Mouse (Mus musculus) limb, embryonic 11.5 days (tissue): ENCODE measurements around the gene Zfp69. TPM values are rescaled to one million over a fixed set of nuclear protein-coding genes. Genes with fewer than 3 reads are reported as not detected.
A peak's percentile ranks its signal among the peaks of the same experiment; 100 is the strongest.

Experiments
- ATAC-seq: fragments of 200-750 bp; cut with Nextera tagmentation; 2 replicates; pipeline ENCODE4 v1.8.0; 2017; ENCODE audit warnings: low read depth; ENCODE audit not compliant: insufficient number of reproducible peaks, low FRiP score, low TSS enrichment
- DNase-seq: peaks from one replicate; pipeline ENCODE4 v3.0.0-alpha.2; 2015; ENCODE audit warnings: low spot score
- H3K27ac ChIP-seq: fragments of 300-500 bp; sonication (generic); replicated peaks from 2 replicates; pipeline ENCODE4 v1.5.1; 2014; ENCODE audit warnings: low read depth, mild to moderate bottlenecking, low read length
- H3K27me3 ChIP-seq: fragments of 300-500 bp; sonication (generic); 2 replicates; pipeline ENCODE4 v1.6.1; 2014; ENCODE audit warnings: mild to moderate bottlenecking, low read length, mixed read lengths; ENCODE audit not compliant: control insufficient read depth, insufficient read depth
- H3K36me3 ChIP-seq: fragments of 300-500 bp; sonication (generic); 2 replicates; pipeline ENCODE4 v1.6.1; 2014; ENCODE audit warnings: mild to moderate bottlenecking, low read length, moderate library complexity, mixed read lengths; ENCODE audit not compliant: control insufficient read depth, insufficient read depth
- H3K4me1 ChIP-seq: fragments of 300-500 bp; sonication (generic); 2 replicates; pipeline ENCODE4 v1.6.1; 2014; ENCODE audit warnings: low read length, mixed read lengths; ENCODE audit not compliant: control insufficient read depth, insufficient read depth
- H3K4me2 ChIP-seq: fragments of 300-500 bp; sonication (generic); 2 replicates; pipeline ENCODE4 v1.6.1; 2014; ENCODE audit warnings: low read depth, mild to moderate bottlenecking, moderate library complexity; ENCODE audit not compliant: severe bottlenecking
- H3K4me3 ChIP-seq: fragments of 300-500 bp; sonication (generic); 2 replicates; pipeline ENCODE4 v1.5.1; 2014; ENCODE audit warnings: low read depth, low read length
- H3K9ac ChIP-seq: fragments of 300-500 bp; sonication (generic); 2 replicates; pipeline ENCODE4 v1.6.1; 2014; ENCODE audit warnings: mild to moderate bottlenecking, low read length
- H3K9me3 ChIP-seq: fragments of 300-500 bp; sonication (generic); 2 replicates; pipeline ENCODE4 v1.6.1; 2016; ENCODE audit warnings: low read length; ENCODE audit not compliant: control insufficient read depth
- WGBS: fragments of 180-500 bp; shearing (Covaris S2); extraction: QIAGEN DNeasy Blood & Tissue Kit; methylation state at CpG from one replicate; pipeline ENCODE4 v1.1.7; 2014; 5-methylcytosine and 5-hydroxymethylcytosine counted together
- polyA plus RNA-seq: library from polyadenylated mRNA; unstranded; fragments of >200 nt; fragmentation: Nextera tagmentation; extraction: Ambion mirVana; gene quantifications from 2 replicates; pipeline ENCODE4 v1.2.1, GENCODE M21; 2014

Gene Zfp69
- 11.0 and 11.6 TPM in 2 replicates for polyA plus RNA-seq

GRCm38 (mm10) chr4:120951428-120951973, at the start of gene Zfp69:
TSS of gene Zfp69 (minus strand) at chr4:120951699.
- Histone ChIP-seq H3K27ac (peak within 1 kb of the TSS; percentile 83), H3K27me3 (no peaks in the 10 kb centered on the region), H3K9me3 (no peaks in the 10 kb centered on the region), H3K36me3 (no peaks in the 10 kb centered on the region; the same call in 1 of the 2 replicates), H3K4me3 (peak within 1 kb of the TSS; percentile 77), H3K4me1 (no peaks in the 10 kb centered on the region), H3K4me2 (peak within 1 kb of the TSS; percentile 47), H3K9ac (peak within 1 kb of the TSS; percentile 82)
- ATAC-seq = peak; percentile 94
- 0% methylated on average over 58 of the region's 60 CpGs for WGBS
- DNase-seq = peak; percentile 92

GRCm38 (mm10) chr4:121001042-121001441, 49.5 kb upstream of the Zfp69 start:
- no peaks in the 10 kb centered on the region for H3K27me3 ChIP-seq
- H3K36me3 ChIP-seq = no peaks in the 10 kb centered on the region
- DNase-seq = no peak
- 90% methylated on average over 2 of the region's 2 CpGs for WGBS
- no peak overlapping the region for H3K4me2 ChIP-seq
- no peak for ATAC-seq
- no peaks in the 10 kb centered on the region for H3K9me3 ChIP-seq
- no peak overlapping the region for H3K4me3 ChIP-seq
- H3K4me1 ChIP-seq = peaks cover 16% of the 10 kb centered on the region; the same call in 1 of the 2 replicates
- no peak overlapping the region for H3K9ac ChIP-seq
- no peak overlapping the region for H3K27ac ChIP-seq

- Histone ChIP-seq H3K4me1 (no peaks in the 10 kb centered on the region), H3K9ac (no peak overlapping the region), H3K9me3 (no peaks in the 10 kb centered on the region), H3K27ac (no peak overlapping the region), H3K4me2 (no peak overlapping the region), H3K36me3 (no peaks in the 10 kb centered on the region), H3K4me3 (no peak overlapping the region), H3K27me3 (no peaks in the 10 kb centered on the region)
- WGBS = 71% methylated on average over 1 of the region's 1 CpGs
- DNase-seq (no peak), ATAC-seq (no peak)
These were observed 44.4 kb upstream of the Zfp69 start for GRCm38 (mm10) chr4:120995911-120996310.

GRCm38 (mm10) chr4:120993025-120993424, 41.5 kb upstream of the Zfp69 start:
- H3K4me3 ChIP-seq = no peak overlapping the region
- no peak overlapping the region for H3K4me2 ChIP-seq
- H3K27ac ChIP-seq = no peak overlapping the region
- no peak overlapping the region for H3K9ac ChIP-seq
- H3K9me3 ChIP-seq = no peaks in the 10 kb centered on the region
- WGBS = 89% methylated on average over 1 of the region's 1 CpGs
- DNase-seq (no peak), ATAC-seq (no peak)
- no peaks in the 10 kb centered on the region for H3K27me3 ChIP-seq
- H3K36me3 ChIP-seq = no peaks in the 10 kb centered on the region
- H3K4me1 ChIP-seq = no peaks in the 10 kb centered on the region

- no peaks in the 10 kb centered on the region for H3K36me3 ChIP-seq
- H3K9ac ChIP-seq = no peak overlapping the region
- DNase-seq (no peak), ATAC-seq (no peak)
- 76% methylated on average over 2 of the region's 2 CpGs for WGBS
- no peak overlapping the region for H3K27ac ChIP-seq
- no peaks in the 10 kb centered on the region for H3K27me3 ChIP-seq
- H3K9me3 ChIP-seq = no peaks in the 10 kb centered on the region
- H3K4me2 ChIP-seq = no peak overlapping the region
- H3K4me3 ChIP-seq = no peak overlapping the region
- no peaks in the 10 kb centered on the region for H3K4me1 ChIP-seq
These were observed 40.8 kb upstream of the Zfp69 start for GRCm38 (mm10) chr4:120992284-120992683.

GRCm38 (mm10) chr4:120987319-120987718, 35.8 kb upstream of the Zfp69 start:
- H3K27me3 ChIP-seq = no peaks in the 10 kb centered on the region
- H3K4me3 ChIP-seq = no peak overlapping the region
- DNase-seq (no peak), ATAC-seq (no peak)
- H3K9me3 ChIP-seq = no peaks in the 10 kb centered on the region
- H3K36me3 ChIP-seq = no peaks in the 10 kb centered on the region; the same call in 1 of the 2 replicates
- H3K4me2 ChIP-seq = no peak overlapping the region
- no peaks in the 10 kb centered on the region for H3K4me1 ChIP-seq
- no peak overlapping the region for H3K9ac ChIP-seq
- 80% methylated on average over 4 of the region's 4 CpGs for WGBS
- no peak overlapping the region for H3K27ac ChIP-seq

- no peak for ATAC-seq
- Histone ChIP-seq H3K4me3 (no peak overlapping the region), H3K36me3 (no peaks in the 10 kb centered on the region; the same call in 1 of the 2 replicates), H3K4me1 (no peaks in the 10 kb centered on the region), H3K4me2 (no peak overlapping the region), H3K9ac (no peak overlapping the region), H3K27me3 (no peaks in the 10 kb centered on the region), H3K27ac (no peak overlapping the region), H3K9me3 (no peaks in the 10 kb centered on the region)
- DNase-seq = peak; percentile 41
- WGBS = 32% methylated on average over 6 of the region's 6 CpGs
These were observed 34.9 kb upstream of the Zfp69 start for GRCm38 (mm10) chr4:120986446-120986845.

GRCm38 (mm10) chr4:120978221-120978620, 26.7 kb upstream of the Zfp69 start:
- H3K27me3 ChIP-seq = no peaks in the 10 kb centered on the region
- DNase-seq (no peak), ATAC-seq (no peak)
- peaks cover under 1% of the 10 kb centered on the region; the same call in 1 of the 2 replicates for H3K36me3 ChIP-seq
- WGBS = 89% methylated on average over 3 of the region's 3 CpGs
- no peak overlapping the region for H3K4me2 ChIP-seq
- no peaks in the 10 kb centered on the region for H3K9me3 ChIP-seq
- H3K9ac ChIP-seq = no peak overlapping the region
- no peak overlapping the region for H3K4me3 ChIP-seq
- H3K4me1 ChIP-seq = no peaks in the 10 kb centered on the region
- H3K27ac ChIP-seq = no peak overlapping the region

GRCm38 (mm10) chr4:120975428-120975734, 23.9 kb upstream of the Zfp69 start:
- ATAC-seq (no peak), DNase-seq (no peak)
- Histone ChIP-seq H3K9me3 (no peaks in the 10 kb centered on the region), H3K4me3 (no peak overlapping the region), H3K4me1 (no peaks in the 10 kb centered on the region), H3K9ac (no peak overlapping the region), H3K36me3 (peaks cover 9% of the 10 kb centered on the region; the same call in 1 of the 2 replicates), H3K27ac (no peak overlapping the region), H3K27me3 (no peaks in the 10 kb centered on the region), H3K4me2 (no peak overlapping the region)
- WGBS = 95% methylated on average over 4 of the region's 4 CpGs
